Mouse (Mus musculus): ENCODE results near the gene Idua.
A peak's percentile ranks its signal among the peaks of the same experiment; 100 is the strongest.
"Not testable (repeated sequence)": the region's sequence is repeated elsewhere in the genome, so short reads cannot be mapped to it uniquely, and the experiment has no call there.

The Idua gene

GRCm38 (mm10) chr5:108659698-108660631 lies at the start of gene Idua:
Gene Idua, plus strand, starts transcription at chr5:108660331.
- no peak for DNase-seq (ENCODE audit: low spot score)

- DNase-seq (ENCODE audit: low spot score) = no peak
Observed at GRCm38 (mm10) chr5:108610426-108610825, 49.7 kb upstream of the Idua start.

- DNase-seq (ENCODE audit: low spot score) = no peak
Observed at GRCm38 (mm10) chr5:108621870-108622269, 38.3 kb upstream of the Idua start.

GRCm38 (mm10) chr5:108626050-108626660 lies 34.0 kb upstream of the Idua start:
- DNase-seq (ENCODE audit: low spot score) = no peak

GRCm38 (mm10) chr5:108628891-108629633 lies 31.1 kb upstream of the Idua start:
- DNase-seq (ENCODE audit: low spot score) = no peak

- peak; percentile 99 for DNase-seq (ENCODE audit: low spot score)
Observed at GRCm38 (mm10) chr5:108629634-108630483, 30.3 kb upstream of the Idua start, which contains the start of the genes Gak and Tmem175. Gene Gak, minus strand, starts transcription at chr5:108629755. Gene Tmem175, plus strand, starts transcription at chr5:108629770.

GRCm38 (mm10) chr5:108633676-108634075 lies 26.5 kb upstream of the Idua start:
- no peak for DNase-seq (ENCODE audit: low spot score)

GRCm38 (mm10) chr5:108634088-108634487 lies 26.0 kb upstream of the Idua start:
- not testable (repeated sequence) for DNase-seq (ENCODE audit: low spot score)

GRCm38 (mm10) chr5:108636172-108636571 lies 24.0 kb upstream of the Idua start:
- DNase-seq (ENCODE audit: low spot score) = no peak

GRCm38 (mm10) chr5:108643674-108644073 lies 16.5 kb upstream of the Idua start:
- no peak for DNase-seq (ENCODE audit: low spot score)

- DNase-seq (ENCODE audit: low spot score) = no peak
Observed at GRCm38 (mm10) chr5:108645651-108646342, 14.3 kb upstream of the Idua start.

GRCm38 (mm10) chr5:108646343-108646660 lies 13.8 kb upstream of the Idua start:
- DNase-seq (ENCODE audit: low spot score) = no peak

GRCm38 (mm10) chr5:108647311-108647710 lies 12.8 kb upstream of the Idua start:
- DNase-seq (ENCODE audit: low spot score) = no peak

- no peak for DNase-seq (ENCODE audit: low spot score)
Observed at GRCm38 (mm10) chr5:108647820-108648465, 12.2 kb upstream of the Idua start.

- no peak for DNase-seq (ENCODE audit: low spot score)
Observed at GRCm38 (mm10) chr5:108648937-108649576, 11.1 kb upstream of the Idua start.

- no peak for DNase-seq (ENCODE audit: low spot score)
Observed at GRCm38 (mm10) chr5:108650341-108650740, 9.8 kb upstream of the Idua start.

GRCm38 (mm10) chr5:108651136-108651720 lies 8.9 kb upstream of the Idua start:
- DNase-seq (ENCODE audit: low spot score) = no peak

GRCm38 (mm10) chr5:108651823-108652222 lies 8.3 kb upstream of the Idua start:
- DNase-seq (ENCODE audit: low spot score) = peak; percentile 70

- DNase-seq (ENCODE audit: low spot score) = no peak
Observed at GRCm38 (mm10) chr5:108653341-108653740, 6.8 kb upstream of the Idua start.

All from embryo, embryonic 10 days (tissue).